Mouse (Mus musculus): ENCODE results near the gene Tmem252. TPM values are rescaled to one million over a fixed set of nuclear protein-coding genes. Genes with fewer than 3 reads are reported as not detected.

Tmem252 gene
- polyA plus RNA-seq, 1 experiment from 2014 or later, result 2.4 TPM

DNA sequence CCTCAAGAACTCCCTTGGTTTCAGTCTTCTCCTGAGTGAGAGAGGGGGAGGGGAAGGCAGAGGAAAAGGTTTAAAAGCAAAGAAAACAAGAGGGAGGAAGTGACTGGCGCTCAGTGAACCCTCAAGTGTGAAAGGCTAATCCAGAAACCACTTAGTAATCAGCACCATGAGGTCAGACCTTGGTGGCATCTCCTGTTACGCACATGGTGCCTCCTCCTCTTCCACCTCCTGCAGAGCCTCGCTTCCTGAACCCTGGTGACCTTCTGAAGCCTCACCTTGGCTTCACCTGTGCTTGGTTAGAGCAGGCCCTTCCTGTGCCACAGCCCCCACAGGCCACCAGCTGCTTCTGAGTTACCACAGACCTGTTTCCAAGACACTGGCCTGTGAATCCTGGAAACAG, 2.2 kb upstream of the Tmem252 start:
- Histone ChIP-seq H3K4me3 (ENCODE audit: low read length) (no peak overlapping the region), H3K27me3 (replicated peaks; ENCODE audit: control insufficient read depth, insufficient read depth, low read length) (no peaks in the 10 kb centered on the region), H3K9ac (ENCODE audit: low read depth, low read length) (no peak overlapping the region), H3K9me3 (ENCODE audit: control insufficient read depth, low read length) (no peaks in the 10 kb centered on the region), H3K27ac (ENCODE audit: low read depth, low read length) (peak overlapping the region; percentile 3; the same call in 1 of the 2 replicates), H3K4me1 (ENCODE audit: control insufficient read depth, insufficient read depth, low read depth, low read length) (no peaks in the 10 kb centered on the region), H3K36me3 (ENCODE audit: control insufficient read depth, insufficient read depth, low read length) (no peaks in the 10 kb centered on the region), H3K4me2 (ENCODE audit: low read length) (no peak overlapping the region)
- no peak for ATAC-seq
- 66% methylated on average over 3 of the region's 3 CpGs for WGBS

DNA sequence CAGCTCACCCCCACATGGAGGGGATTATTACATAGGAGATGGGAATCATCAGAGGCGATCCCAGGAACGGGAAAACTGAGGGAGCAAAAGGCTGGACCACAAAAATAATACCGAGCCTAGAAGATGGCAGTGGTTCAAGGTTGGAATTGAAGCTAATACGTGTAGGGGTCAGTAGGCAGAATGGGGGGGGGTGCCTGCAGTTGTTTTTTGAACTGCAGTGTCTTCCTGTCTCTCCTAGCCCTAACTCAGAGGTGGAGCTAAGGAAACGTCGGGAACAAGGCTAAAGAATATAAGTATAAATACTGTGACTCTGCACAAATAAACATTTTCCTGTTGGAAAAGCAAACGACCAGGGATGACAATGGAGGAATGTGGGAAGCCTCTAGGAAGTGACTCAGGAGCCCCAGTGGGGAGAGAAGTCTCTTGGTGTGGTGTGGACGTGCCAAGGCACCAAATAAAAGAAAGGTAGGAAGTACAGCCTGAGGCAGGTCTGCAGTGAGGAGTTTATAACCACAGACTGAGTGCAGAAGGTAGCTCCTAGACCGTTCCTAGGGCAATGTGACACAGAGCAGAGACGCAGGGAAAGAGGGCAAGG, 1.3 kb upstream of the Tmem252 start:
- Histone ChIP-seq H3K4me1 (ENCODE audit: control insufficient read depth, insufficient read depth, low read depth, low read length) (no peaks in the 10 kb centered on the region), H3K9ac (ENCODE audit: low read depth, low read length) (no peak overlapping the region), H3K27ac (ENCODE audit: low read depth, low read length) (no peak overlapping the region), H3K9me3 (ENCODE audit: control insufficient read depth, low read length) (no peaks in the 10 kb centered on the region), H3K27me3 (replicated peaks; ENCODE audit: control insufficient read depth, insufficient read depth, low read length) (no peaks in the 10 kb centered on the region), H3K4me3 (ENCODE audit: low read length) (no peak overlapping the region), H3K4me2 (ENCODE audit: low read length) (no peak overlapping the region), H3K36me3 (ENCODE audit: control insufficient read depth, insufficient read depth, low read length) (no peaks in the 10 kb centered on the region)
- ATAC-seq, result no peak
- WGBS, result 79% methylated on average over 10 of the region's 10 CpGs

DNA sequence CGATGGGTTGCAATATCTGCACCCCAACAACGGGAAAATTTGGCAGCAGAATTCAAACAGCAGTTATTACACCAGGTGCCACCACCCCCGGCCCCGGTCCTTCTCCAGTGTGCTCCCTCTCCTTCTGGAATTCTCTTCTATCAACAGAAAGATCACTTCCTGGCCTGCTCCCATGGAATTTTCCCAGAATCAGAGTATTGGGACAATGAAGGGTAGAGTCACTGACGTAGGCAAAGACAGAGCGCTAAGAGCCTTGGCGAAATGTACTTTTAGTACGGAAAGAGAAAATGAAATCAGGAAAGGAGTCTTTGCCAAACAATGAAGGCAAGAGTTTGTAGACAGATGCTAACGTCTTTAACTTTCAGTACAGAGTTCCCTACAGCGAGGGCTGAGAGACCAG, 477 bp upstream of the Tmem252 start:
- H3K4me1 ChIP-seq (ENCODE audit: control insufficient read depth, insufficient read depth, low read depth, low read length), result no peaks in the 10 kb centered on the region
- H3K9ac ChIP-seq (ENCODE audit: low read depth, low read length), result no peak overlapping the region
- no peak overlapping the region; the same call in 1 of the 2 replicates for H3K27ac ChIP-seq (ENCODE audit: low read depth, low read length)
- H3K9me3 ChIP-seq (ENCODE audit: control insufficient read depth, low read length), result no peaks in the 10 kb centered on the region
- no peaks in the 10 kb centered on the region for H3K36me3 ChIP-seq (ENCODE audit: control insufficient read depth, insufficient read depth, low read length)
- ATAC-seq, result no peak
- no peak overlapping the region for H3K4me2 ChIP-seq (ENCODE audit: low read length)
- H3K4me3 ChIP-seq (ENCODE audit: low read length), result no peak overlapping the region
- 88% methylated on average over 10 of the region's 10 CpGs for WGBS
- H3K27me3 ChIP-seq (replicated peaks; ENCODE audit: control insufficient read depth, insufficient read depth, low read length), result no peaks in the 10 kb centered on the region

DNA sequence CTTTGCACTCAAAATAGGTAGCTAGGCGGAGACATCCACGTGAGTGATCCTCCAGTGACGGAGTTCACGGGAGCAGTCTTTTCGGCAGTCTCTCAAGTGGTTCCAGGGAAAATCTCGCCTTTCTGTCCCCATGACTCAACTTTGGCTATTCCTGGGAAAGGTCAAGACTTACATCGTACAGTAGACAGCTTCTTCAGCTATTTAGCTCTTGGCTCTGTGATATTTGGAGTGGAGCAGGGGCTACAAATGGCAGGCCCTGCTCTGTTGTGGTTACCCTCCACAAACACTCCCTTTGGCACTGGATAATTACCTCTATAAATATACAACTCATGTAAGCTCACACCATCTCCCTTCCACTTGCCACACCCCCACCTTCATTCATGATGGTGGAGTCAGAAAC, 2.6 kb downstream of the Tmem252 start:
- no peaks in the 10 kb centered on the region for H3K27me3 ChIP-seq (replicated peaks; ENCODE audit: control insufficient read depth, insufficient read depth, low read length)
- no peak for ATAC-seq
- H3K9ac ChIP-seq (ENCODE audit: low read depth, low read length), result no peak overlapping the region
- no peaks in the 10 kb centered on the region for H3K36me3 ChIP-seq (ENCODE audit: control insufficient read depth, insufficient read depth, low read length)
- no peaks in the 10 kb centered on the region for H3K9me3 ChIP-seq (ENCODE audit: control insufficient read depth, low read length)
- 92% methylated on average over 7 of the region's 7 CpGs for WGBS
- no peak overlapping the region for H3K4me2 ChIP-seq (ENCODE audit: low read length)
- no peak overlapping the region for H3K4me3 ChIP-seq (ENCODE audit: low read length)
- no peak overlapping the region for H3K27ac ChIP-seq (ENCODE audit: low read depth, low read length)
- H3K4me1 ChIP-seq (ENCODE audit: control insufficient read depth, insufficient read depth, low read depth, low read length), result no peaks in the 10 kb centered on the region

DNA sequence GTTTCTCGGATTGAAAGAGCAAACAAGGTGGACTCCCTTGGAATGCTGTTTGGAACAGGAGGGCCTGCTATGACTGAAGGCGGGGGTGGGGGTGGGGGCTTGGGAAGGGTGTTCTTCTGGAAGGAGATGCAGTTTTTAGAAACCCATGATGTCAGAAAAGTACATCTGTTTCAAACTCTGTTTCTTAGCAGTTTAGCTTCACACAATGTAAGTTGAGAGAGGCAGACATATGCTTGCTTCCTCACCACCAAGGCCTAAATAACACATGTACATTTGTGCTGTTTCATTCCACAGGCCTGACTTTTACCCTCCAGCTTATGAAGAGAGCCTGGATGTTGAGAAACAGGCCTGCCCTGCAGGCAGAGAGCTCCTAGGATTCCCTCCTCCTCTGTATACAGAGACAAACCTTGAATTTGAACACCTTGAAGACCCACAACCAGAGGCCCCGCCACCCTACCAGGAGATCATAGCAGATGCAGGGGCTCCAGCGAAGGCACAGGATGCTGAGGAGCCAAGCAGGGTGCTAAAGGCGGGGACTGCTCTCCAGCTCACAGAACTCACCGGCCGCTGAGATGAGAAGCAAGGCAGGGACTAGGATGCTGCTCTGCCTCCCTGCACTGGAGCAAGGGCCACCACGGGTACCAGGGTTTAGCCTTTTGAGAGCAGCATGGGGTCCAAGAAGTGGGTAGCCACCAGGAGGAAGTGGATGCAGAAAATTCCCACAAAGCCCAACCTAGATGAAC, 3.6 kb downstream of the Tmem252 start:
- no peak overlapping the region for H3K27ac ChIP-seq (ENCODE audit: low read depth, low read length)
- no peaks in the 10 kb centered on the region for H3K9me3 ChIP-seq (ENCODE audit: control insufficient read depth, low read length)
- 77% methylated on average over 8 of the region's 8 CpGs for WGBS
- H3K9ac ChIP-seq (ENCODE audit: low read depth, low read length), result no peak overlapping the region
- no peak overlapping the region for H3K4me3 ChIP-seq (ENCODE audit: low read length)
- no peaks in the 10 kb centered on the region for H3K4me1 ChIP-seq (ENCODE audit: control insufficient read depth, insufficient read depth, low read depth, low read length)
- H3K36me3 ChIP-seq (ENCODE audit: control insufficient read depth, insufficient read depth, low read length), result no peaks in the 10 kb centered on the region
- H3K27me3 ChIP-seq (replicated peaks; ENCODE audit: control insufficient read depth, insufficient read depth, low read length), result no peaks in the 10 kb centered on the region
- no peak overlapping the region for H3K4me2 ChIP-seq (ENCODE audit: low read length)
- no peak for ATAC-seq

DNA sequence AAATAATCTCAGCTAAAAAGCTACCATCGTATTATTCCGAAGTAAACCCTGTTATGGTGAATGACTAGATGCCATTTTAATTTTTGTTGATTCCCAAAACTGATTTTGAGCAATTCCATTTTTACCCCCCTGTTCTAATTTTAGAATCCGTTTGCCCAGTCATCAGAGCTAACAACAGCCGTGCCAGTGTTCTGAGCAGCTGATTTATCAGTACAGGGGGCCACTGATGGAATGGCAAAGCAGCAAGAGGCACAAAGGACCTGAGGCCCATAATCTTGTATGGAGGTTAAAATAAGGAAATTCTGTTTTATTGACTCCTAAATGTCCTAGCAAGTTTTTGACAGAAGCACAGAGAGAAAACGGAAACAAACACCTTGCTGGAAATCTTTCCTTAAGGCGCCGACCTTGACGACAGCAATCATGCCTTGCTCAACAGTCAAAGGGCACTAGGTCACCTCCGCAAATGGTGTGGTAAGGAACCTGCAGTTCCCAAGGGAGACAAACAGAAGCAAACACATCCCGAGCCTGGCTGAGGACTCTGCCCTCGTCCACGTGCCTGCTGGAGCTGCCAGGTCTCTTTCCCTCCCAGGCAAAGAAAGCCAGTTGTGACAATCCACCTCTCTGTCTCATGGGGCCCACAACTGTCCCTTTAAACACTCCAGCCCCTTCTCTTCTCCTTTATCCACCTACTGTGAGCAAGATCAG, 9.4 kb downstream of the Tmem252 start:
- Histone ChIP-seq H3K36me3 (ENCODE audit: control insufficient read depth, insufficient read depth, low read length) (no peaks in the 10 kb centered on the region), H3K4me3 (ENCODE audit: low read length) (no peak overlapping the region), H3K27ac (ENCODE audit: low read depth, low read length) (no peak overlapping the region), H3K4me2 (ENCODE audit: low read length) (no peak overlapping the region), H3K9ac (ENCODE audit: low read depth, low read length) (no peak overlapping the region), H3K27me3 (replicated peaks; ENCODE audit: control insufficient read depth, insufficient read depth, low read length) (no peaks in the 10 kb centered on the region), H3K4me1 (ENCODE audit: control insufficient read depth, insufficient read depth, low read depth, low read length) (no peaks in the 10 kb centered on the region), H3K9me3 (ENCODE audit: control insufficient read depth, low read length) (no peaks in the 10 kb centered on the region)
- 69% methylated on average over 12 of the region's 12 CpGs for WGBS
- no peak for ATAC-seq

DNA sequence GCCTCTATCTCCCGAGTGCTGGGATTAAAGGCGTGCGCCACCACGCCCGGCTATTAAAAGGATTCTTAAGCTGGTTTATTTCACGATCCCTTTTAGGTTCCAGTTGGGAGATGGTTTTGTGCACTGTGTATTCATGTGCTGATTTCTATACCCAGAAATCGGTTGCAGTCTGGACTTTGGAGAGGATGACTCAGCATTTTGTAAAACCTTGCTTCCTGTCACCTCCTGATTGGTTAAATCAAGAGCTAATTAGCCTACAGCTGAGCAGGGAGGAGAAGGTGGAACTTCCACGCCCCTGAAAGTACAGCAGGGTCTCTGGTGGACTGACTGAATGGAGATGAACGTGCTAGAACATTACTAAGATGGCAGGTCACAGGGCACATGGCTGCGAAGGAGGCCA, 12.6 kb downstream of the Tmem252 start:
- ATAC-seq, result no peak
- WGBS, result 89% methylated on average over 10 of the region's 10 CpGs
- H3K4me2 ChIP-seq (ENCODE audit: low read length), result no peak overlapping the region
- no peaks in the 10 kb centered on the region for H3K9me3 ChIP-seq (ENCODE audit: control insufficient read depth, low read length)
- H3K36me3 ChIP-seq (ENCODE audit: control insufficient read depth, insufficient read depth, low read length), result no peaks in the 10 kb centered on the region
- H3K4me1 ChIP-seq (ENCODE audit: control insufficient read depth, insufficient read depth, low read depth, low read length), result no peaks in the 10 kb centered on the region
- no peak overlapping the region for H3K4me3 ChIP-seq (ENCODE audit: low read length)
- H3K27me3 ChIP-seq (replicated peaks; ENCODE audit: control insufficient read depth, insufficient read depth, low read length), result no peaks in the 10 kb centered on the region
- no peak overlapping the region for H3K9ac ChIP-seq (ENCODE audit: low read depth, low read length)
- H3K27ac ChIP-seq (ENCODE audit: low read depth, low read length), result no peak overlapping the region

DNA sequence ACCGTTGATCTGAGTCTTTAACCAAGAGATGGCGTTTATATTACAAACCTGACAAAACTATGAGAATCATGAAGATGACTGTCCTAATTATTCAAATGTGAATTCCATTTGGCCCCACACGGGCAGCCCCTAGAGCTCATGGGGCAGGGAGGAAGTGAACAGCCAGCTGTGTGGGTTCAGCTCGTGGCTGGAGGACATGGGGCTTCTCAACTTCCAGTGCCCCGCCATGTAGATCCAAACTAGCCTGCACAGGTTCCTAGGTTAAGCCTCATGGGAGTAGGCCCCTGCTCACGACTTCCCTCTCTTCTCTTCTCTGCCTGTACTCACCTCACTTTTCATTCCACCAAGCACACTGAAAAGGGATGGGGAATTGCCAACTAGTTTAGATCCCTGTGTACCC, 14.5 kb downstream of the Tmem252 start:
- Histone ChIP-seq H3K9ac (ENCODE audit: low read depth, low read length) (no peak overlapping the region), H3K4me3 (ENCODE audit: low read length) (no peak overlapping the region), H3K27ac (ENCODE audit: low read depth, low read length) (no peak overlapping the region), H3K4me2 (ENCODE audit: low read length) (no peak overlapping the region), H3K27me3 (replicated peaks; ENCODE audit: control insufficient read depth, insufficient read depth, low read length) (no peaks in the 10 kb centered on the region), H3K4me1 (ENCODE audit: control insufficient read depth, insufficient read depth, low read depth, low read length) (no peaks in the 10 kb centered on the region), H3K36me3 (ENCODE audit: control insufficient read depth, insufficient read depth, low read length) (no peaks in the 10 kb centered on the region), H3K9me3 (ENCODE audit: control insufficient read depth, low read length) (no peaks in the 10 kb centered on the region)
- no peak for ATAC-seq
- 83% methylated on average over 6 of the region's 6 CpGs for WGBS

DNA sequence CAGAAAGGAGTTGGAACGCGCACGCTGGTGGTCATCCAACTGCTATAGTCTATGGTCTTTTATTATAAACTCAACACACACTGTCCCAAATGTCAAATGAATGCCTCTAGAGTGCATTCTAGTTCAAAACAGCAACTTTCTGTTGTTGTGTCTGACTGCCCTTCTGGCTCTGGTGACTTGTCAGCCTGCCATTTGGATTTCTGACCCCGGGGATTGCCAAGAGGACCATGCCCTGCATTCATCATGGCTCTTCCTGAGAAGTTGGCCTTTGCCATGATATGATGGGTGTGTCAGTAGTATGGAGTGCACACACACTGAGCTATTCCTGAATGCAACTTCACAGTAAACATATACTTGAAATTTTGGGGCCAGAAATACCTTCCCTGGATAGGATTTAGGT, 15.7 kb downstream of the Tmem252 start:
- 97% methylated on average over 4 of the region's 4 CpGs for WGBS

More for the DNA sequence above, 15.7 kb downstream of the Tmem252 start:
- Histone ChIP-seq H3K4me3 (ENCODE audit: low read length) (no peak overlapping the region), H3K27ac (ENCODE audit: low read depth, low read length) (no peak overlapping the region), H3K36me3 (ENCODE audit: control insufficient read depth, insufficient read depth, low read length) (no peaks in the 10 kb centered on the region), H3K4me1 (ENCODE audit: control insufficient read depth, insufficient read depth, low read depth, low read length) (no peaks in the 10 kb centered on the region), H3K9me3 (ENCODE audit: control insufficient read depth, low read length) (no peaks in the 10 kb centered on the region), H3K9ac (ENCODE audit: low read depth, low read length) (no peak overlapping the region), H3K4me2 (ENCODE audit: low read length) (no peak overlapping the region), H3K27me3 (replicated peaks; ENCODE audit: control insufficient read depth, insufficient read depth, low read length) (no peaks in the 10 kb centered on the region)
- no peak for ATAC-seq

All from hindbrain, embryonic 16.5 days (tissue).